Mouse (Mus musculus) hindbrain, embryonic 13.5 days (tissue): ENCODE measurements around the gene Kdm1a. TPM values are rescaled to one million over a fixed set of nuclear protein-coding genes. Genes with fewer than 3 reads are reported as not detected.
A peak's percentile ranks its signal among the peaks of the same experiment; 100 is the strongest.

Source experiments
- ATAC-seq: fragments of 200-750 bp; cut with Nextera tagmentation; 2 replicates; pipeline ENCODE4 v1.8.0; 2017; ENCODE audit warnings: moderate TSS enrichment; ENCODE audit not compliant: low FRiP score
- H3K27ac ChIP-seq: fragments of 300-500 bp; sonication (generic); 2 replicates; pipeline ENCODE4 v1.5.1; 2015; ENCODE audit warnings: inconsistent platforms, mild to moderate bottlenecking, moderate library complexity
- H3K27me3 ChIP-seq: fragments of 300-500 bp; sonication (generic); 2 replicates; pipeline ENCODE4 v1.6.1; 2015; ENCODE audit warnings: mild to moderate bottlenecking, inconsistent platforms
- H3K36me3 ChIP-seq: fragments of 300-500 bp; sonication (generic); 2 replicates; pipeline ENCODE4 v1.6.1; 2015; ENCODE audit warnings: mild to moderate bottlenecking, inconsistent platforms
- H3K4me1 ChIP-seq: fragments of 300-500 bp; sonication (generic); replicated peaks from 2 replicates; pipeline ENCODE4 v1.6.1; 2015; ENCODE audit warnings: inconsistent platforms
- H3K4me2 ChIP-seq: fragments of 300-500 bp; sonication (generic); 2 replicates; pipeline ENCODE4 v1.6.1; 2015; ENCODE audit warnings: inconsistent platforms, mild to moderate bottlenecking, moderate library complexity
- H3K4me3 ChIP-seq: fragments of 300-500 bp; sonication (generic); 2 replicates; pipeline ENCODE4 v1.5.1; 2015; ENCODE audit warnings: mild to moderate bottlenecking, inconsistent platforms
- H3K9ac ChIP-seq: fragments of 300-500 bp; sonication (generic); 2 replicates; pipeline ENCODE4 v1.6.1; 2015; ENCODE audit warnings: mild to moderate bottlenecking, inconsistent platforms
- H3K9me3 ChIP-seq: fragments of 300-500 bp; sonication (generic); 2 replicates; pipeline ENCODE4 v1.6.1; 2016; ENCODE audit warnings: inconsistent platforms
- WGBS: fragments of 180-500 bp; shearing (Covaris S2); methylation state at CpG from one replicate; pipeline ENCODE4 v1.1.7; 2015; 5-methylcytosine and 5-hydroxymethylcytosine counted together
- polyA plus RNA-seq: library from polyadenylated mRNA; unstranded; fragments of >200 nt; fragmentation: Nextera tagmentation; extraction: Ambion mirVana; gene quantifications from 2 replicates; pipeline ENCODE4 v1.2.1, GENCODE M21; 2015

Gene Kdm1a
- polyA plus RNA-seq, 1 experiment from 2014 or later, result 80.8 TPM

DNA sequence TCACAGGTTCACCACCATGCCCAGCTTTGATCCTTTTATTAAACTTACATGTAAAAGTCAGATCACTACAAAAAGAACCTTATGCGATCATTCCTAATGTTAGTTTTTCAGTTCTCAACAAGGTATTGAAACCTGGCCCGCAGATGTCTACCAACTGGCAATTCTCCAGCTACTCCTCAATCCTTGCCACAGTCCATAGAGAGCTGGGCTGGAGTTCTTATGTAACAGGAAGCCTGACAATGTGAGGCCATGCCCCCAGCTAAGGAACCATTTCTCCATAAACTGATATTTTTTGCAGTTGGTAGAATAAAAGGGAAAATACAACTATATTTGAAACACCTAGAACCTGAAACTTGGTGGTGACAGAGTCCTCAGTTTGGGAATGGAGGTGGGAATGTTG, 42.8 kb downstream of the Kdm1a start:
- no peak for ATAC-seq
- H3K4me3 ChIP-seq, result no peak overlapping the region
- no peak overlapping the region for H3K9ac ChIP-seq
- H3K27ac ChIP-seq, result no peak overlapping the region
- 98% methylated on average over 2 of the region's 2 CpGs for WGBS
- peaks cover 84% of the 10 kb centered on the region for H3K36me3 ChIP-seq
- H3K9me3 ChIP-seq, result no peaks in the 10 kb centered on the region
- H3K27me3 ChIP-seq, result no peaks in the 10 kb centered on the region
- no peak overlapping the region for H3K4me2 ChIP-seq
- H3K4me1 ChIP-seq, result no peaks in the 10 kb centered on the region

- ATAC-seq, result no peak
Measured at GRCm38 (mm10) chr4:136557638-136558037, 44.9 kb downstream of the Kdm1a start.

DNA sequence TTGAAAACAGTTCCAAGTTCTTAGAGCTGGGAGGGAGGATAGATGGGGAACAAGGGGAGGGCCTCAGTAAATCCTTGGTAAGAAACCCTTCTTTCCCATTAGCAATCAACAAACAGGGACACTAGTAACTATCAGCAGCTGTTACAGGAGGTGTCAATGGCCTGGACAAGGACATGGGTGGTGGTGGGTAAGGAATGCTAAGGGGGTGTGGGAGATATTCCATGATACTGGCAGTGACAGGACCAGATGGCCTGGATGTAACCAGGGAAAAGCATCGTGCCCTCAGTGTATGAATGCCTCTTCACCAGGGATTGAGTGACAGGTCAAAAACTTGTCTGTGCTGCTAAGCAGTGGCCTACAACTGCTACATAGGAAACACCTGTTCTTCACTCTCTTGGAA, 49.4 kb downstream of the Kdm1a start:
- Histone ChIP-seq H3K4me1 (peaks cover 10% of the 10 kb centered on the region), H3K4me2 (no peak overlapping the region), H3K9me3 (no peaks in the 10 kb centered on the region), H3K4me3 (no peak overlapping the region), H3K27ac (no peak overlapping the region), H3K27me3 (no peaks in the 10 kb centered on the region), H3K36me3 (peaks cover 92% of the 10 kb centered on the region), H3K9ac (no peak overlapping the region)
- 68% methylated on average over 1 of the region's 1 CpGs for WGBS
- no peak for ATAC-seq

More at GRCm38 (mm10) chr4:136557638-136558037, 44.9 kb downstream of the Kdm1a start:
- Histone ChIP-seq H3K27ac (no peak overlapping the region), H3K36me3 (peaks cover 89% of the 10 kb centered on the region), H3K9ac (no peak overlapping the region), H3K4me1 (no peaks in the 10 kb centered on the region), H3K27me3 (no peaks in the 10 kb centered on the region), H3K4me2 (no peak overlapping the region), H3K9me3 (no peaks in the 10 kb centered on the region), H3K4me3 (no peak overlapping the region)
- 91% methylated on average over 2 of the region's 2 CpGs for WGBS

GRCm38 (mm10) chr4:136548381-136548801, 54.1 kb downstream of the Kdm1a start:
- peaks cover 10% of the 10 kb centered on the region for H3K4me1 ChIP-seq
- H3K27ac ChIP-seq, result peak overlapping the region; percentile 58
- ATAC-seq, result no peak
- H3K27me3 ChIP-seq, result no peaks in the 10 kb centered on the region
- H3K9me3 ChIP-seq, result no peaks in the 10 kb centered on the region
- peaks cover 94% of the 10 kb centered on the region for H3K36me3 ChIP-seq
- H3K9ac ChIP-seq, result no peak overlapping the region
- H3K4me2 ChIP-seq, result no peak overlapping the region
- 71% methylated on average over 1 of the region's 1 CpGs for WGBS
- H3K4me3 ChIP-seq, result no peak overlapping the region

DNA sequence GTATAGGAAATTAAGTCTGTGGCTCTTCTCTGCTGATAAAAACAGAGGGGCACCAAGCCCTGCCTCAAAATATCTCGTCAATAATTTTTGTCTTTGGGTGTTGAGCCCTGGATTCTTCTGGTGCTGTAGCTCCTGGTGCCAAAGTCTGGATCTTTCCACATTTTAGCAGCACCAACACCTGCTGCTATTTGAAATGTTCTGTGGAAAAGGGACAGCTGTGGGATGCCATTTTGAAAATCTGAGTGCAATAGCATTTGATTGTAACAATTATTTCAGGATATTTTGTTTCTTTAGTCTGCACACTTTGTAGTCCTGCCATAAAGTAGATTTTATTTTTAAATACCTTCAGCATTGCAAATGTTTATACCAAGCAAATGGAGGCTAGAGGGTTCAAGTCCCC, 54.8 kb downstream of the Kdm1a start:
- peaks cover 94% of the 10 kb centered on the region for H3K36me3 ChIP-seq
- ATAC-seq, result no peak

GRCm38 (mm10) chr4:136546279-136547045, 56.1 kb downstream of the Kdm1a start:
- H3K9ac ChIP-seq, result no peak overlapping the region
- no peak overlapping the region for H3K4me2 ChIP-seq
- H3K27ac ChIP-seq, result no peak overlapping the region; the same call in 1 of the 2 replicates
- no peak for ATAC-seq
- peaks cover 13% of the 10 kb centered on the region for H3K4me1 ChIP-seq
- WGBS, result 89% methylated on average over 3 of the region's 3 CpGs
- H3K4me3 ChIP-seq, result no peak overlapping the region
- no peaks in the 10 kb centered on the region for H3K9me3 ChIP-seq
- H3K27me3 ChIP-seq, result no peaks in the 10 kb centered on the region
- H3K36me3 ChIP-seq, result peaks cover 95% of the 10 kb centered on the region

More for the DNA sequence above, 54.8 kb downstream of the Kdm1a start:
- Histone ChIP-seq H3K9ac (no peak overlapping the region), H3K4me1 (peaks cover 13% of the 10 kb centered on the region), H3K9me3 (no peaks in the 10 kb centered on the region), H3K27me3 (no peaks in the 10 kb centered on the region), H3K4me3 (no peak overlapping the region), H3K27ac (peak overlapping the region; percentile 19; the same call in 1 of the 2 replicates), H3K4me2 (no peak overlapping the region)
- 93% methylated on average over 1 of the region's 1 CpGs for WGBS

GRCm38 (mm10) chr4:136545151-136545550, 57.4 kb downstream of the Kdm1a start:
- Histone ChIP-seq H3K27ac (peak overlapping the region; percentile 10; the same call in 1 of the 2 replicates), H3K4me3 (no peak overlapping the region), H3K27me3 (no peaks in the 10 kb centered on the region), H3K9me3 (no peaks in the 10 kb centered on the region), H3K4me2 (no peak overlapping the region), H3K9ac (no peak overlapping the region), H3K4me1 (peaks cover 13% of the 10 kb centered on the region), H3K36me3 (peaks cover 91% of the 10 kb centered on the region)
- ATAC-seq, result no peak
- WGBS, result 95% methylated on average over 3 of the region's 3 CpGs

- peak; percentile 65; the same call in 1 of the 2 replicates for ATAC-seq
- H3K4me3 ChIP-seq, result no peak overlapping the region
- no peak overlapping the region for H3K4me2 ChIP-seq
- H3K9me3 ChIP-seq, result no peaks in the 10 kb centered on the region
- no peak overlapping the region for H3K27ac ChIP-seq
- H3K36me3 ChIP-seq, result 0 out of 2 replicates have a peak, but pooled peaks cover 5% of the 10 kb centered on the region
- no peak overlapping the region for H3K9ac ChIP-seq
- WGBS, result 23% methylated on average over 4 of the region's 4 CpGs
- no peaks in the 10 kb centered on the region for H3K4me1 ChIP-seq
- no peaks in the 10 kb centered on the region for H3K27me3 ChIP-seq
Measured at GRCm38 (mm10) chr4:136526412-136526811, 76.1 kb downstream of the Kdm1a start.

DNA sequence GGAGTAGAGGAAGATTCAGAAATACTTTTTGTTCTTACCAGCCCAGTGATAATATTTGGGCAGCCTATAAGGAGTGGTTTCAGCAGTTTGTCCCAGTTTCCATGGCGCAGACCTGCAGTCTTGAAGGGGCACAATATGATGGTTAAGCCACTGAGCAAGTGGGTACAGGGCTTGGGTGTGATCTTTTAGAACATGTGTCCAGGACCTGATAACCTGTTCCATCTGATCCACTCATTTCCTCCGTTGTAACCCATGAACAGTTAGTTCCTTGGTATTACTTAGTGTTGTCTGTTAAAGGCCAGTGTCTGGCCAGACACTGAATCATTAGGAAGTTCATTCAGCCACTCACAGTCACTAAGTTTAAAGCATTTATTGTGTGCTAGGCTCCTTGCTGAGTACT, 78.2 kb downstream of the Kdm1a start:
- H3K9ac ChIP-seq, result no peak overlapping the region
- no peaks in the 10 kb centered on the region for H3K9me3 ChIP-seq
- no peaks in the 10 kb centered on the region for H3K27me3 ChIP-seq
- no peak for ATAC-seq
- no peak overlapping the region for H3K4me2 ChIP-seq
- WGBS, result 86% methylated on average over 2 of the region's 2 CpGs
- no peak overlapping the region for H3K27ac ChIP-seq
- H3K4me1 ChIP-seq, result no peaks in the 10 kb centered on the region
- H3K36me3 ChIP-seq, result no peaks in the 10 kb centered on the region
- H3K4me3 ChIP-seq, result no peak overlapping the region

- Histone ChIP-seq H3K9me3 (no peaks in the 10 kb centered on the region), H3K27ac (no peak overlapping the region), H3K9ac (no peak overlapping the region), H3K27me3 (no peaks in the 10 kb centered on the region), H3K4me3 (no peak overlapping the region), H3K4me2 (no peak overlapping the region), H3K4me1 (no peaks in the 10 kb centered on the region), H3K36me3 (no peaks in the 10 kb centered on the region)
- ATAC-seq, result no peak
- WGBS, result 65% methylated on average over 5 of the region's 5 CpGs
Measured at GRCm38 (mm10) chr4:136521898-136522297, 80.6 kb downstream of the Kdm1a start.

DNA sequence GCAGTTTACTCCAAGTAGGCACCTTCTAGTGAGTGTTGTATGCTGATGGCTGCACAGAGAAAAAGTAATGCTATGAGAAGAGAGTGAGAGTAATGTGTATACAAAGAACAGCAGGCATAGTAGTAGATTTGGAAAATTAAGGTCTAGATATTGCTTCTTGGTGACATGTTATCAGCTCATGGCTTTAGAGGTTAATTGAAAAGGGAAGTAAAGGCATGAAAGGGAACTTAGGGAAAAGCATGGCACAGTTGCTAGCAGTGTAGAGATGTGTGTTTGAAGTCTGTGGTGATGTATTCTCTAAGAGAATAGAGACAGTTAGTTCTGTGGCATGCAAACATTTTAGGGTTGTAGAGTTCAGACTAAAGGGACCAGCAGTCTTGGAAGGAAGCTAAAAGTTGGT, 82.7 kb downstream of the Kdm1a start:
- no peak for ATAC-seq
- H3K9me3 ChIP-seq, result no peaks in the 10 kb centered on the region
- no peaks in the 10 kb centered on the region for H3K36me3 ChIP-seq
- H3K9ac ChIP-seq, result no peak overlapping the region
- no peak overlapping the region for H3K4me3 ChIP-seq
- no peaks in the 10 kb centered on the region for H3K27me3 ChIP-seq
- H3K27ac ChIP-seq, result no peak overlapping the region
- no peaks in the 10 kb centered on the region for H3K4me1 ChIP-seq
- H3K4me2 ChIP-seq, result no peak overlapping the region

- no peak for ATAC-seq
- 96% methylated on average over 2 of the region's 2 CpGs for WGBS
- H3K27me3 ChIP-seq, result no peaks in the 10 kb centered on the region
- no peak overlapping the region for H3K4me2 ChIP-seq
- H3K27ac ChIP-seq, result no peak overlapping the region
- H3K9me3 ChIP-seq, result no peaks in the 10 kb centered on the region
- no peak overlapping the region for H3K4me3 ChIP-seq
- H3K9ac ChIP-seq, result no peak overlapping the region
- no peaks in the 10 kb centered on the region for H3K36me3 ChIP-seq
- H3K4me1 ChIP-seq, result no peaks in the 10 kb centered on the region
Measured at GRCm38 (mm10) chr4:136518576-136518975, 83.9 kb downstream of the Kdm1a start.

GRCm38 (mm10) chr4:136518141-136518540, 84.4 kb downstream of the Kdm1a start:
- 92% methylated on average over 2 of the region's 2 CpGs for WGBS
- Histone ChIP-seq H3K27me3 (no peaks in the 10 kb centered on the region), H3K4me2 (no peak overlapping the region), H3K9me3 (no peaks in the 10 kb centered on the region), H3K4me1 (0 out of 2 replicates have a peak, but pooled peaks cover 2% of the 10 kb centered on the region), H3K4me3 (no peak overlapping the region), H3K27ac (no peak overlapping the region), H3K36me3 (no peaks in the 10 kb centered on the region), H3K9ac (no peak overlapping the region)
- ATAC-seq, result no peak
